Mouse (Mus musculus) intestine, embryonic 15.5 days (tissue): ENCODE measurements around the gene Ly6c1. TPM values are rescaled to one million over a fixed set of nuclear protein-coding genes. Genes with fewer than 3 reads are reported as not detected.
"Not testable (repeated sequence)": the region's sequence is repeated elsewhere in the genome, so short reads cannot be mapped to it uniquely, and the experiment has no call there.

ENCODE experiments used
- ATAC-seq: fragments of 200-750 bp; cut with Nextera tagmentation; 2 replicates; pipeline ENCODE4 v1.8.0; 2017; ENCODE audit warnings: moderate TSS enrichment, moderate library complexity
- H3K27ac ChIP-seq: fragments of 300-500 bp; sonication (generic); 2 replicates; pipeline ENCODE4 v1.5.1; 2015; ENCODE audit warnings: mild to moderate bottlenecking, inconsistent platforms
- H3K27me3 ChIP-seq: fragments of 300-500 bp; sonication (generic); replicated peaks from 2 replicates; pipeline ENCODE4 v1.6.1; 2015; ENCODE audit warnings: inconsistent platforms
- H3K36me3 ChIP-seq: fragments of 300-500 bp; sonication (generic); 2 replicates; pipeline ENCODE4 v1.6.1; 2015; ENCODE audit warnings: inconsistent platforms
- H3K4me1 ChIP-seq: fragments of 300-500 bp; sonication (generic); replicated peaks from 2 replicates; pipeline ENCODE4 v1.6.1; 2015; ENCODE audit warnings: inconsistent platforms
- H3K4me2 ChIP-seq: fragments of 300-500 bp; sonication (generic); replicated peaks from 2 replicates; pipeline ENCODE4 v1.6.1; 2015; ENCODE audit warnings: mild to moderate bottlenecking, inconsistent platforms
- H3K4me3 ChIP-seq: fragments of 300-500 bp; sonication (generic); replicated peaks from 2 replicates; pipeline ENCODE4 v1.5.1; 2015; ENCODE audit warnings: inconsistent platforms
- H3K9ac ChIP-seq: fragments of 300-500 bp; sonication (generic); 2 replicates; pipeline ENCODE4 v1.6.1; 2015; ENCODE audit warnings: inconsistent platforms
- H3K9me3 ChIP-seq: fragments of 300-500 bp; sonication (generic); 2 replicates; pipeline ENCODE4 v1.6.1; 2016; ENCODE audit warnings: inconsistent platforms
- whole genome bisulfite sequencing: fragments of 180-500 bp; shearing (Covaris S2); methylation state at CpG from one replicate; pipeline ENCODE4 v1.1.7; 2015; 5-methylcytosine and 5-hydroxymethylcytosine counted together
- polyA plus RNA-seq: library from polyadenylated mRNA; unstranded; fragments of >200 nt; fragmentation: Nextera tagmentation; extraction: Ambion mirVana; gene quantifications from 2 replicates; pipeline ENCODE4 v1.2.1, GENCODE M21; 2015

Ly6c1 gene
- 10.5 and 14.2 TPM in 2 replicates for polyA plus RNA-seq

DNA sequence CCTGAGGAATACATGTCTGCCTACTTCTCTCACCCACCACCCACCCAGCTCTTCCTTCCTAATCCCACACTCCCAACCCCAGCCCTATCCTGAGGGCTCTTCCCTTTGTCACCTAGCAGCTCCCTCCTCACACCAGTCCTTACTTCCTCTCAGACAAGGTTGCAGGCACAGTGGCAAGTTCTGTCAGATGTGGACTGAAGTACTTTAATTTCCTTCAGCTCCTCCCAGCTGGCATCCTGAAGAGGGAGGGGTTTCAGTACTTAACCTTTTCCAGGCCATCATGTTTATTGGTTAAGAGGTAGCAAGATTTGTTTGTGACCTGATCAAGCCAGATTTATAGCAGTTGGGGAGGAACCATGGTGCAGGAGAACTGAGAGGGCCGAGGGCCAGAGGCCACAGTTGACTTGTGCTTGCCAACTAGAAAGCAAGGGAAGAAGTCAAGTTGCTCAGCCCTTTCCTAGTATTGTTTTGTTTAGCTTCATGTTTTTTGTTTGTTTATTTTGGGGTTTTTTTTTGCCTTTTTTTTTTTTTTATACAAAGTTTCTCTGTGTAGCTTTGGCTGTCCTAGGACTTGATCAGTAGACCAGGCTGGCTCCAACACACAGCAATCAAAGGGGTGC, at the start of gene Ly6c1:
TSS of gene Ly6c1 (minus strand) at position 189 of the 620 bp plus-strand sequence.
- 59% methylated on average over 1 of the region's 1 CpGs for WGBS

DNA sequence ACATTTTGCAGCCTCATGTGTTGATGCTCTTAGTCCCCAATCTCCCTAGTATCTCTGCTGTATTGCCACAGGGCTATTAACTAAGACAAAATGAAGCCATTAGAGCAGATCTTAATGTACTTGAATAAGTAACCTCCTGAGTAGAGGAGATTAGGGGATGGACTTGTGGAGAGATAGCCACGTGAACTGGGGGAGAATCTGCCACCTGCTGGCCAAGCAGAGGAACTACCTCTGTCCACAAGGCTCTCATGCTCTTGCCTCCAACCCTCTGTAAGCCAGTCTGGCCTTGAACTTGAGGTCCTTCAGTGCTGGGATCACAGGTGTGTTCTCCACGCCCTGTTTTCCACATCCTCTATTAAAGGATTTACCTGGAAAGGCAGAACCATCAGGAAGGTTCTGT, 39.4 kb upstream of the Ly6c1 start:
- not testable (repeated sequence) for H3K4me2 ChIP-seq, H3K9me3 ChIP-seq, ATAC-seq, H3K27ac ChIP-seq, H3K9ac ChIP-seq, H3K36me3 ChIP-seq, H3K4me3 ChIP-seq, H3K4me1 ChIP-seq, H3K27me3 ChIP-seq
- WGBS, result 9% methylated on average over 2 of the region's 2 CpGs

More for the DNA sequence above, at the start of gene Ly6c1:
- H3K27me3 ChIP-seq, ATAC-seq, H3K4me1 ChIP-seq, H3K9me3 ChIP-seq, H3K27ac ChIP-seq, H3K9ac ChIP-seq, H3K4me2 ChIP-seq, H3K4me3 ChIP-seq, H3K36me3 ChIP-seq: not testable (repeated sequence)

DNA sequence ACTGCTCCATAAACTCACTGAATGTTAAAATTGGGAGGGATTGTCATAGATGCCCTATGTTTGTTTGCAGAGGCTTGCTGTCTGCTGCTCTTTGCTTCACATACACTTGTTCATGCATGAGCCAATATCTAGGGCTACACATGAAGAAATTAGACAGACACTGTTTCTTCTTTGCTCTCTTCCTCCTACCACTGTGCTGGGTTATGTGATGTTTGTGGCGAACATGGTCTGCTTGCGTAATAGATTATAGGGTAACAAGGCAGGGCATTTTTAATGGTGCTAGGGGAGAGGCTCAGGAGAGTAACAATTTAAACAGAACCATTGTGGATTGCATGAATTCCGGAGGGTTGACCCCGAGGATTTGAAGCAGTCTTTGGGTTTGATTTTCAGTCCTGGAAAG, 21.3 kb upstream of the Ly6c1 start:
- H3K36me3 ChIP-seq, result no peaks in the 10 kb centered on the region
- 89% methylated on average over 4 of the region's 4 CpGs for WGBS
- no peak for ATAC-seq

DNA sequence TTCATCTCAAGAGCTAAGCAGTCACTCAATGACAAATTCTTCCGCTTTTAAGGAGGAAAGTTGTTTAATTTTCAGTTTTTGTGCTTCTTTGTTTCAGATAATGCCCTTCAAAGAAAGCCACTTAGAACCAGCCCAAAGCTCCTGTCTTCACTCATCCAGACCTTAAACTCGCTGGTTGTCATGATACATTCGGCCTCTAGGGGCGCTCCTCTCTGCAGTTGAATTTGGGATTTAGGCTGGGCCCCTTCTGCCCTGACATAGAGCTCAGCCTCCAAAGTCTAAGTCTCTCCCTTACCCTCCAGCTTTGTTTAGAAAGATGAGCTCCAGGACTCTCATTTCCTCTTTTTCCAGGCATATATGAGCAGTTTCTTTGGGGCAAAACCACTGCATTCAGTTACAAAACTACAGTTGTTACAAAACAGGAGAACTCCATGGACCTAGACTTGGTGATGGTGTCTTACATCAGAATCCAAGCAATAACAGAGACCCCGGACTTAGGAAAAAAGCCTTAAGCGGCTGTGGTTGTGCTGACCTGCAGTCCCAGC, 13.5 kb upstream of the Ly6c1 start:
- H3K9me3 ChIP-seq, H3K27me3 ChIP-seq, H3K9ac ChIP-seq, H3K4me1 ChIP-seq, H3K4me2 ChIP-seq, H3K27ac ChIP-seq, ATAC-seq, H3K36me3 ChIP-seq, H3K4me3 ChIP-seq: not testable (repeated sequence)
- WGBS, result 33% methylated on average over 6 of the region's 6 CpGs

More for the DNA sequence above, 21.3 kb upstream of the Ly6c1 start:
- Histone ChIP-seq H3K9me3 (no peaks in the 10 kb centered on the region), H3K4me3 (no peak overlapping the region), H3K9ac (no peak overlapping the region), H3K27ac (no peak overlapping the region), H3K27me3 (no peaks in the 10 kb centered on the region), H3K4me1 (no peaks in the 10 kb centered on the region), H3K4me2 (no peak overlapping the region)

DNA sequence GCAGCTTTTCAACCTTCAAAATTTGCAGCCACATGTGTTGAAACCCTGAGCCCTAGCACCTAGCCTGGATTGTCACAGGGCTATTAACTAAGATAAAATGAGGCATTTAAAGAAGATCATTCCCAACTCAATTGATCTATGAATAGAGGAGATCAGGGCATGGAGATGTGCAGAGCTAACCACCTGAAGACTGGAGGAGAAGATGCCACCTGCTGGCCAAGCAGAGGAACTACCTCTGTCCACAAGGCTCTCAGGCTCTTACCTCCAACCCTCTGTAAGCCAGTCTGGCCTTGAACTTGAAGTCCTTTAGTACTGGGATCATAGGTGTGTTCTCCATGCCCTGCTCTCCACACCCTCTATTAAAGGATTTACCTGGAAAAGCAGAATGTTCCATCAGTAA, 11.9 kb upstream of the Ly6c1 start:
- Histone ChIP-seq H3K4me1 (no peaks in the 10 kb centered on the region), H3K4me2 (no peak overlapping the region), H3K9me3 (no peaks in the 10 kb centered on the region), H3K27ac (no peak overlapping the region), H3K9ac (no peak overlapping the region), H3K27me3 (no peaks in the 10 kb centered on the region), H3K36me3 (no peaks in the 10 kb centered on the region), H3K4me3 (no peak overlapping the region)
- no peak for ATAC-seq

DNA sequence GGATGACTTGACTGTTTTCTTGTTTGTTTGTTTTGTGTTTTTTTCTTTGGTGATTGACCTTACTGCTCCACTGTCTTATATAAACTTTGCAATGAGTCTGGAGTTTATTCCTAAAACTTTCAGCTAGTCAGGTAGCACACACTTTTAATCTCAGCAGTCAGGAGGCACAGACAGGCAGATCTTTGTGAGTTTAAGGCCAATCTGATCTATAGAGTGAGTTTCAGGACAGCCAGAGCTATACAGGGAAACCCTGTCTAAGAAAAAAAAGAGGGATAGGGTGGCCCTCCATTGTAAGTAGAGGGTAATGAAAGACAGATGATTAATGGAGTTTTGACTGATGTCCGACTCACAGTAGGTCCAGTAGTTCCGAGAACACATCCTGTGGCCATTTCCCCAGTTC, 7.4 kb upstream of the Ly6c1 start:
- ATAC-seq, result no peak
- H3K9me3 ChIP-seq, result no peaks in the 10 kb centered on the region
- H3K27ac ChIP-seq, result no peak overlapping the region
- 80% methylated on average over 2 of the region's 2 CpGs for WGBS
- no peaks in the 10 kb centered on the region for H3K4me1 ChIP-seq
- no peak overlapping the region for H3K4me3 ChIP-seq
- no peak overlapping the region for H3K4me2 ChIP-seq
- H3K27me3 ChIP-seq, result no peaks in the 10 kb centered on the region
- no peaks in the 10 kb centered on the region for H3K36me3 ChIP-seq
- H3K9ac ChIP-seq, result no peak overlapping the region

DNA sequence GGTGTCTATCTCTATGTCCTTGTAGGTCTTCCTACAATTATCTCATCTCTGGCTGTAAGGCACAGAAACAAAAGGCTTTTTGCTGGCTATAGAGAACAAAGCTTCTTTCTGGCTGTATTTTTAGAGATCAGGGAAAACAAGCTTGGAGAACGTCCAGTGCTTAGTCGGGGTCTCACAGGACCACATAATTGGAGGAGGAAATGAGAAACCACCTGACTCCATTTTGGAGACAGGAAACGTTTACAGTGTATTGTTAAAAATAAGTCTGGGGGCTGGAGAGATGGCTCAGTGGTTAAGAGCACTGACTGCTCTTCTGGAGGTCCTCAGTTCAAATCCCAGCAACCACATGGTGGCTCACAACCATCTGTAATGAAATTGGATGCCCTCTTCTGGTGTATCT, 6.8 kb upstream of the Ly6c1 start:
- not testable (repeated sequence) for H3K27ac ChIP-seq, H3K27me3 ChIP-seq, H3K4me3 ChIP-seq, H3K4me2 ChIP-seq, H3K9me3 ChIP-seq, H3K9ac ChIP-seq, H3K36me3 ChIP-seq, ATAC-seq, H3K4me1 ChIP-seq
- WGBS, result 57% methylated on average over 3 of the region's 3 CpGs

DNA sequence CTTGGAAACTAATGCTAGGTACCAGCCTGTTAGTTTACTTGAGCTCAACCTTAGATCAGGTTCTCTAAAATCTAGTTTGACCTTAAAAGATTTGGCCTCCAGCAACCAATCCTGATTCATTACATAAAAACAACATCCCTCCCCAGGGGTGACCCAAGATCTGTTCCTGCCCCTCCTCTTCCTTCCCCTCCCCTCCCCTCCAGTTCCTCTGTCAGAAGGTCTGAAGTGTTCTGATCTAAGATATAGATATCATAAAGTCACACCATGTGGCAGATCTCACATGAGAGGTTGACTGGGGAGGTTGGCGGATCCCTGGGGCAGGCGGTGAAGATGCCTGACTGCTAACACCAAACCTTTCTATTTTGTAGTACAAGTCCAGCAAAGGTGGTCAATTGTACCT, 3.8 kb upstream of the Ly6c1 start:
- H3K27me3 ChIP-seq, H3K27ac ChIP-seq, H3K36me3 ChIP-seq, H3K9me3 ChIP-seq, H3K4me3 ChIP-seq, H3K4me1 ChIP-seq, H3K9ac ChIP-seq, H3K4me2 ChIP-seq, ATAC-seq: not testable (repeated sequence)
- WGBS, result 90% methylated on average over 2 of the region's 2 CpGs

DNA sequence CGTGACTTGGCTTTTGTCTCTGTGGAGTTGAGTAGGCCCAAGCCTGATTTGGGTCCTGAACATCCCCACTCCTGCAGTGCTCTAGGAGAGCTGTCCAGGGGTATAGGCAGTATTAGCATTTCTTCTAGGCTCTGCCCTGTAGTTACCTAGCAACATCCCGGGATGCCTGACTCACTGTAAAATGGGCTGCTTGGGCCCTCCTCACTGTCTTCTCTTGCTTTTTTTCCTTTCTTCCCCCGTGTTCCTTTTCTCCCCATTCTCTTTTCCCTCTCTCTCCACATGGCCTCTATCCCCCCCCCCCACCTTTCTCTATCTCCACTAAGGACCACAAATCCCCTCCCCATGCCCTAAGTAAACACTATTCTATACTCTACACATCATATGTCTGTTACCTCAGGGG, 2.5 kb upstream of the Ly6c1 start:
- not testable (repeated sequence) for H3K9me3 ChIP-seq, H3K27me3 ChIP-seq, H3K4me1 ChIP-seq, H3K4me2 ChIP-seq, H3K36me3 ChIP-seq, H3K4me3 ChIP-seq, H3K27ac ChIP-seq, H3K9ac ChIP-seq, ATAC-seq
- WGBS, result 64% methylated on average over 3 of the region's 3 CpGs

DNA sequence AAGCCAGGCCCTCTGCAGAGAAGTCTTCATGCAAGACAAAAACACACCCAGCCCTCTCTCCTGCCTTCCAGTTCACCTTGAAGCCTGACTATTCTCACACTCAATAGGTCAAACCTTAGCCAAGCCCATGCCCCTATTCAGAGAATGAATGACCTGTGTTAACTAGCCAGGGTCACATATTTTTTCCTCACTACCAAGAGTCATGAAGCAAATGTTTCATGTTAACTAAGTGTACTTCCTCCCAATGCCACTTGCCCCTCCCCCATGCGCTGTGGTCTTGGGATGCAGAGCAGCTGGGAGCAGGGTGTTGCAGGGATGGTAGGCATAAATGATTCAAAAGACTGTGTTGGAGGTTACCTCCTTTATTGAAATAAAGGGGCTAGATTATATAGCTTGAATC, 2.0 kb upstream of the Ly6c1 start:
- H3K4me1 ChIP-seq, H3K27ac ChIP-seq, H3K27me3 ChIP-seq, H3K9me3 ChIP-seq, H3K9ac ChIP-seq, H3K4me2 ChIP-seq, H3K36me3 ChIP-seq, H3K4me3 ChIP-seq: not testable (repeated sequence)
- WGBS, result 83% methylated on average over 1 of the region's 1 CpGs
- ATAC-seq, result peak; percentile 39; the same call in 1 of the 2 replicates

DNA sequence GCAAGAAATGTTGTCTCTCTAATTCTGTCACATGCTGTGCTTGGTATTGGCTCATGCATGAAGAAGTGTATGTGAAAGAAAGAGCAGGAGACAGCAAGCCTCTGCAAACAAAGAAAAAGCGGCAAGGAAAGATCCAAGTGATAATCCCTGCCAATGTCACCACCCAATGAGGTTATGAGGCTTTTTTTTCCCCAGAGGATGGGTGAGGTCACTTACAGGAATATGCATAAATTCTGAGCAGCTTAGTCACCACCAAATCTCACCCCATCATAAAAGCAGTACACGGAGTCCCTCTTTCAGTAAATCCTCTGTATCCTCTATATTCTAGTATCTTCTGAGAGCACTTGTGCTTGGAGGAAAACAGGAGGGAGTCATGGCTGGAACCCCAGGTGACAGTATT, 1.2 kb upstream of the Ly6c1 start:
- H3K4me2 ChIP-seq, H3K9ac ChIP-seq, H3K4me3 ChIP-seq, H3K36me3 ChIP-seq, H3K27ac ChIP-seq, ATAC-seq, H3K4me1 ChIP-seq, H3K9me3 ChIP-seq, H3K27me3 ChIP-seq: not testable (repeated sequence)
- 60% methylated on average over 2 of the region's 2 CpGs for WGBS

DNA sequence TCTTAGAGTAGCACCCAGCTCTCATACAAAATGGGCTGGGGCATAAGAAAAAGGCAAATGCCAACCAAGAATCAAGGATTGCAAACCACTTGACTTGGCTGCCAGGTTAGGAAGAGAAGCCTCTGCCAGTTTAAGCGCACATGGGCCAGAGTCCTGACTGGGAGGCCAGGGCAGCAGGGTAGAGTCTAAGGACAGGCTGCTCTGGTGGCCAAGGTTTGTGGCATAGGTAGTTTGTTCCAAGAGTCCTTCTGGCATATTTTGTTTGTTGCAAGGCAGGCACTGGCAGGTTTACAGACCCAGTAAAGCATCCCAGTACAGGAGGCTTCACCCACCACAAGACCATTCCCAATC, 685 bp downstream of the Ly6c1 start:
- not testable (repeated sequence) for H3K27ac ChIP-seq, H3K9me3 ChIP-seq, H3K27me3 ChIP-seq, H3K36me3 ChIP-seq, H3K4me3 ChIP-seq, H3K9ac ChIP-seq, ATAC-seq, H3K4me2 ChIP-seq, H3K4me1 ChIP-seq
- WGBS, result 86% methylated on average over 1 of the region's 1 CpGs

DNA sequence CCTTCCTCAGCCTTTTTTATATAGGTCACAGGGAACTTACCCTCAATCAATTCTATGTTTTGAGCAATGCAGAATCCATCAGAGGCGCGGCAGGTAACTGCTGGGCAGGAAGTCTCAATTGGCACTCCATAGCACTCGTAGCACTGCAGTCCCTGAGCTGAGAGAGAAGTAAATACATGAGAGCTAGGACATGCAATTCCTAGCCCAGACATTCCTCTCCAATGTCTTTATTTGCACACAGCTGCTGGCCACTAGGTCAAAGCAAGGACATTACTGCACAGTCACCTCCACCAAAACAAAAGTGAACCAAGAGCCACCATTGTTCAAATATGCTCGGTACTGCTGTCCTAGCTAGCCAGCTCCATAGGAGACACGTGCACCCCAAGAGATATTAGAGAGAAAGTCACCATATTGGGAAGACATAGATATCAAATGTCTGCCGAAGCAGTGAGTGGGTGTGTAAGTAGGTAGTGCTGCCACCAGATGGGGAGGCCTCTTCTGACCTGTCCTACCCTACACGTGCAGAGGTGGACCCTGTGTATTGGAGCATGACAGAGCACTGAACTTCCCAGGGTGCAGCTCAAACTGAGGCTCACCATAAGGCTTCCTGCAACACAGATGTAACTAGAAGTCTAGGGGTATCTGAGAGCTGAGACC, 1.2 kb downstream of the Ly6c1 start:
- H3K4me2 ChIP-seq, ATAC-seq, H3K4me1 ChIP-seq, H3K27me3 ChIP-seq, H3K27ac ChIP-seq, H3K9ac ChIP-seq, H3K36me3 ChIP-seq, H3K4me3 ChIP-seq, H3K9me3 ChIP-seq: not testable (repeated sequence)
- 83% methylated on average over 5 of the region's 7 CpGs for WGBS
